Mouse (Mus musculus): ENCODE results near the gene Zc3h7a. TPM values are rescaled to one million over a fixed set of nuclear protein-coding genes. Genes with fewer than 3 reads are reported as not detected.
"Not testable (repeated sequence)": the region's sequence is repeated elsewhere in the genome, so short reads cannot be mapped to it uniquely, and the experiment has no call there.

The Zc3h7a gene
- polyA plus RNA-seq, 1 experiment from 2014 or later: 89.9 TPM

GRCm38 (mm10) chr16:11176884-11177244 lies 671 bp upstream of the Zc3h7a start:
- Histone ChIP-seq H3K27ac (peak overlapping the region; percentile 88), H3K36me3 (no peaks in the 10 kb centered on the region), H3K9me3 (replicated peaks) (no peaks in the 10 kb centered on the region), H3K4me1 (peaks cover 15% of the 10 kb centered on the region), H3K27me3 (no peaks in the 10 kb centered on the region), H3K4me3 (replicated peaks) (peak overlapping the region; percentile 90), H3K4me2 (peak overlapping the region; percentile 78), H3K9ac (peak overlapping the region; percentile 89)
- WGBS: 2% methylated on average over 4 of the region's 4 CpGs
- no peak for ATAC-seq (replicated peaks; ENCODE audit: low FRiP score)

GRCm38 (mm10) chr16:11175489-11176207 lies 545 bp downstream of the Zc3h7a start:
- WGBS: under 1% methylated on average over 72 of the region's 72 CpGs
- Histone ChIP-seq H3K36me3 (no peaks in the 10 kb centered on the region), H3K9me3 (replicated peaks) (no peaks in the 10 kb centered on the region), H3K27me3 (no peaks in the 10 kb centered on the region), H3K4me2 (peak overlapping the region; percentile 78), H3K27ac (peak overlapping the region; percentile 88), H3K9ac (peak overlapping the region; percentile 89), H3K4me1 (peaks cover 18% of the 10 kb centered on the region), H3K4me3 (replicated peaks) (peak overlapping the region; percentile 90)
- peak; percentile 76 for ATAC-seq (replicated peaks; ENCODE audit: low FRiP score)

- peak overlapping the region; percentile 89 for H3K9ac ChIP-seq
- 4% methylated on average over 9 of the region's 9 CpGs for WGBS
- peaks cover 18% of the 10 kb centered on the region for H3K4me1 ChIP-seq
- H3K36me3 ChIP-seq: no peaks in the 10 kb centered on the region
- ATAC-seq (replicated peaks; ENCODE audit: low FRiP score): no peak
- H3K9me3 ChIP-seq (replicated peaks): no peaks in the 10 kb centered on the region
- H3K4me2 ChIP-seq: peak overlapping the region; percentile 78
- no peaks in the 10 kb centered on the region for H3K27me3 ChIP-seq
- H3K27ac ChIP-seq: peak overlapping the region; percentile 88
- peak overlapping the region; percentile 90 for H3K4me3 ChIP-seq (replicated peaks)
Observed at GRCm38 (mm10) chr16:11175100-11175488, 1.1 kb downstream of the Zc3h7a start.

GRCm38 (mm10) chr16:11174671-11175081 lies 1.5 kb downstream of the Zc3h7a start:
- H3K9ac ChIP-seq: peak overlapping the region; percentile 89
- ATAC-seq (replicated peaks; ENCODE audit: low FRiP score): peak; percentile 9; the same call in 1 of the 2 replicates

GRCm38 (mm10) chr16:11171679-11172078 lies 4.5 kb downstream of the Zc3h7a start:
- no peak overlapping the region for H3K27ac ChIP-seq
- WGBS: 93% methylated on average over 6 of the region's 6 CpGs

More at GRCm38 (mm10) chr16:11174671-11175081, 1.5 kb downstream of the Zc3h7a start:
- Histone ChIP-seq H3K27ac (peak overlapping the region; percentile 88), H3K4me1 (peaks cover 18% of the 10 kb centered on the region), H3K4me3 (replicated peaks) (peak overlapping the region; percentile 90), H3K27me3 (no peaks in the 10 kb centered on the region), H3K36me3 (no peaks in the 10 kb centered on the region), H3K4me2 (peak overlapping the region; percentile 78), H3K9me3 (replicated peaks) (no peaks in the 10 kb centered on the region)
- WGBS: 7% methylated on average over 10 of the region's 10 CpGs

GRCm38 (mm10) chr16:11166431-11166830 lies 9.8 kb downstream of the Zc3h7a start:
- 87% methylated on average over 2 of the region's 2 CpGs for WGBS
- H3K36me3 ChIP-seq: peaks cover 15% of the 10 kb centered on the region
- no peak for ATAC-seq (replicated peaks; ENCODE audit: low FRiP score)

More at GRCm38 (mm10) chr16:11171679-11172078, 4.5 kb downstream of the Zc3h7a start:
- Histone ChIP-seq H3K9me3 (replicated peaks) (no peaks in the 10 kb centered on the region), H3K27me3 (no peaks in the 10 kb centered on the region), H3K36me3 (no peaks in the 10 kb centered on the region), H3K4me1 (peaks cover 13% of the 10 kb centered on the region), H3K4me2 (no peak overlapping the region), H3K4me3 (replicated peaks) (no peak overlapping the region), H3K9ac (no peak overlapping the region)
- ATAC-seq (replicated peaks; ENCODE audit: low FRiP score): no peak

GRCm38 (mm10) chr16:11164695-11165255 lies 11.4 kb downstream of the Zc3h7a start:
- Histone ChIP-seq H3K9me3 (replicated peaks) (no peaks in the 10 kb centered on the region), H3K9ac (no peak overlapping the region), H3K4me1 (no peaks in the 10 kb centered on the region), H3K27ac (peak overlapping the region; percentile 19; the same call in 1 of the 2 replicates), H3K4me2 (no peak overlapping the region), H3K36me3 (peaks cover 27% of the 10 kb centered on the region), H3K4me3 (replicated peaks) (no peak overlapping the region), H3K27me3 (no peaks in the 10 kb centered on the region)
- ATAC-seq (replicated peaks; ENCODE audit: low FRiP score): no peak
- WGBS: 72% methylated on average over 3 of the region's 3 CpGs

More at GRCm38 (mm10) chr16:11166431-11166830, 9.8 kb downstream of the Zc3h7a start:
- Histone ChIP-seq H3K9ac (no peak overlapping the region), H3K9me3 (replicated peaks) (no peaks in the 10 kb centered on the region), H3K4me2 (no peak overlapping the region), H3K27me3 (no peaks in the 10 kb centered on the region), H3K4me1 (no peaks in the 10 kb centered on the region), H3K27ac (no peak overlapping the region), H3K4me3 (replicated peaks) (no peak overlapping the region)

- not testable (repeated sequence) for H3K9me3 ChIP-seq (replicated peaks); H3K27ac ChIP-seq; H3K4me2 ChIP-seq; H3K27me3 ChIP-seq; H3K9ac ChIP-seq; H3K4me1 ChIP-seq; H3K4me3 ChIP-seq (replicated peaks); ATAC-seq (replicated peaks; ENCODE audit: low FRiP score)
- WGBS: 80% methylated on average over 3 of the region's 3 CpGs
- H3K36me3 ChIP-seq: peaks cover 81% of the 10 kb centered on the region
Observed at GRCm38 (mm10) chr16:11157721-11158120, 18.5 kb downstream of the Zc3h7a start.

- Histone ChIP-seq H3K4me2 (no peak overlapping the region), H3K27ac (no peak overlapping the region), H3K36me3 (peaks cover 81% of the 10 kb centered on the region), H3K27me3 (no peaks in the 10 kb centered on the region), H3K4me3 (replicated peaks) (no peak overlapping the region), H3K9me3 (replicated peaks) (no peaks in the 10 kb centered on the region), H3K9ac (no peak overlapping the region), H3K4me1 (no peaks in the 10 kb centered on the region)
- ATAC-seq (replicated peaks; ENCODE audit: low FRiP score): no peak
Observed at GRCm38 (mm10) chr16:11154500-11154899, 21.7 kb downstream of the Zc3h7a start.

GRCm38 (mm10) chr16:11143706-11144483 lies 32.3 kb downstream of the Zc3h7a start:
- peaks cover 66% of the 10 kb centered on the region for H3K36me3 ChIP-seq
- not testable (repeated sequence) for H3K27ac ChIP-seq; ATAC-seq (replicated peaks; ENCODE audit: low FRiP score); H3K4me3 ChIP-seq (replicated peaks); H3K9ac ChIP-seq; H3K4me2 ChIP-seq; H3K27me3 ChIP-seq; H3K9me3 ChIP-seq (replicated peaks); H3K4me1 ChIP-seq
- WGBS: 16% methylated on average over 56 of the region's 56 CpGs

GRCm38 (mm10) chr16:11134348-11135344 lies 41.5 kb downstream of the Zc3h7a start, which contains the start of gene Txndc11:
Gene Txndc11, minus strand, starts transcription at chr16:11134650.
- Histone ChIP-seq H3K4me3 (replicated peaks) (peak within 1 kb of the TSS; percentile 99), H3K9ac (peak within 1 kb of the TSS; percentile 95), H3K27me3 (no peaks in the 10 kb centered on the region), H3K36me3 (peaks cover 37% of the 10 kb centered on the region), H3K27ac (peak within 1 kb of the TSS; percentile 93), H3K9me3 (replicated peaks) (no peaks in the 10 kb centered on the region), H3K4me1 (peaks cover 23% of the 10 kb centered on the region), H3K4me2 (peak within 1 kb of the TSS; percentile 70)
- under 1% methylated on average over 72 of the region's 80 CpGs for WGBS
- peak; percentile 99 for ATAC-seq (replicated peaks; ENCODE audit: low FRiP score)
